Mouse (Mus musculus) heart, adult 18-20 months (tissue): ENCODE data around the gene Stpg4. TPM values are rescaled to one million over a fixed set of nuclear protein-coding genes. Genes with fewer than 3 reads are reported as not detected.

Experiments used
- DNase-seq, 2 experiments: peaks; one replicate each; pipeline ENCODE4 v3.0.0; 2021 to 2022; ENCODE audit warnings: mixed read lengths in 1 of 2
- total RNA-seq, 2 experiments: library from RNA; stranded (reverse); gene quantifications; 2 replicates each; pipeline ENCODE4 v1.2.3; 2021

The Stpg4 gene
- total RNA-seq, 2 experiments from 2014 or later: not detected

DNA sequence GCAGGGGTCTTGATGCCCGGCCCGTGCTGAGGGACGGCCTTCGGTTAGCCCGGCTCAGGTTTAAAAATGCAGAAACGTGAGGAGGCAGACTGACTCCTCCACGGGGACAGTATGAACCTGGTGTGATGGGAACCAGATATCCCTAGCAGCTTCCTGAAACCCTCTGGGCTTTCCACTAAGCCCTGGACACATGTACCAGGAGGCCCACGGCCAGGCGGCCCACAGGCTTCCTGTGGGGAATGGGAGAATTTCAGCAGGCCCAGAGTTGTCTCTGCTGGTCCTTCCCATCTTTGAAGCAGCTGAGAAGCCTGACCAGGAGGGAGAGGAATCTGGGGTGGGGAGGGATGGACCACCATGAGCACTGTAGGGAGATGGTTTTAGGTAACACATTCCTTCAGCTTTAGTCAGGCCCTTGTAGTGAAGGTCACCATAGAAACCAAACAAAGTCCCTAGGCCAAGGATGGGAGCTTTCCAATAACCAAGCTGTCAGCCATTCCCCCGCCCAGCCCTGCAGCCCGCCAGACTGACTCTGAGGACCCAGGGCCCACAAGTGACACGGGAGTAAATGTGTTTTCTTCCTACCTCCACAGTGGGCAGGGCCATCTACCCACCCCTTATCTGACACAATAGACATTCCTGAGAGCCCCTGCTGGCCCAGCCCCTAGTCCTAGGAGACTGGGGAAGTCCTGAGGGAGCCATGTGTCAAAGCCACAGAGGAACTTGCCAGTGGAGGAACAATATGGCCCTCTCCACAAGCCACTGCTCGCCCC is 76.9 kb downstream of the Stpg4 start:
- DNase-seq: peak; percentile 72 to 73

DNA sequence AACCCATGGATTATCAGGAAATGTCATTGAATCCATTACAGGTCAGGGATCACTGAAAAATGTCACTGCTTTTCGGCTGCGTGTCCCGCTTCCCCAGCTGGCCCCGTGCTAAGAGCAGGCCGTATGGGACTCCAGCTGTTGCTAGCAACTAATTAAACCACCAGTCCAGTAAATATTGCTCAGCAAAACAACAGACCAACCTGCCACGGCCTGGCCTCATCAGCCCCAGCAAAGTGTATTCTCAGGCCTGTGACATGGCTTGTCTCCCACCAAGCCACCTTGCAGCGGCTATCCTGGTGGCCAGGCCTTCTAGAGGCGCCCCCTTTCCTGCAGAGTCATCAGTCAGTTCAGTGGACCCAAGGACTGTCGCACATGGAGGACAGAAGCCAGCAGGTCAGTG is 78.0 kb downstream of the Stpg4 start:
- DNase-seq: no peak

DNA sequence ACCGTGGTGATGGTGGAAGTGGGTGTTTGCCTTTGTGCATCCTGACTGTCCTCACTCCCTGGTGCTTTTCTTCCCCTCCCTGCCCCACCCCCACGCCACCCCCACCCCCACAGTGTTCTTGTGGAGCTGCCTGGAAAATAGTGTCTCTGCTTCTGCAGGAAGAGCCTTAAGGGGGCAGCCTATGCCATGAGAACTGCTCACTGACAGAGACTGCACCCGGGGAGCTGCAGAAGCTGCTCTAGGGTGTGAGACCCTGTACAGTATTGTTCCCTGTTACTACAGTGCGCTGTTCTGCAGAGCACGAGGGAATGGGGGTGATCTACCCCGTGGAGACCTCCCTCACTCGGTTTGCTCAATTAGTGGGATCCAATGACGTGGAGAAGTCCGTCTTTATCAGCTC is 78.5 kb downstream of the Stpg4 start:
- DNase-seq: no peak

DNA sequence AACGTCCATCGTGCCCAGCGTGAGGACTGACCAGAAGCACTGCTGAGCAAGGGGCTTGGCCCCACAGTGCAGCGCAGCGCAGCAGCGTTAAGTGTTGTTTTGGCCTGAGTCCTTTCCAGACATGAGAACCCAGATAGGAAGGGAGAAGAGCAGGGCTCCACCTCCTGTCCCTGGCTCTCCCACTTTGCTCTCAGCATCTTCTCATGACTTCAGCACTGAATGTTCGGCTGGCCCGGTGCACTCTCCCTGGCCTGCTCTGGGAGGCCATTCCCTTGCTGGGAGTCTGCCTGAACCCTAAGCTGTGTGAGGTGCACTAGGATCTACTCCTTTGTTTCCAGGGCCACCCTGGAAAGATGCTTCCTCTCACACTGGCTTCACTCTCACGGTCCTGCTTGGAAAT is 79.2 kb downstream of the Stpg4 start:
- no peak for DNase-seq

DNA sequence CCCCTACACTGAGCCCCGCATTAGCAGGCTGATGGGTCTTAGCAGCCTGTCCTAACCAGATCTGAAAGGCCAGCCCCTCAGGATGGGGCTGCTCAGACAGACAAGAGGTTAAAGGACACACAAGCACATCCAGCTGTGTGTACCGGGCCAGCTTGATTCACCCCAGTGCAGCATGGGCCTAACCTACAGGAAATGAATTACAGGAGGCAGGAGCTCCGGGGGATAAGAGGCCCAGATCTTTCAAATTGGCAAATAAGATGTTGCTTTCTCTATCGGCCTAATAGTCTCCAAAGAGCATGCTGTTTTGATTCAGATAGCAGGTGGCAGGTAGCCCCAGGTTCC is 82.3 kb downstream of the Stpg4 start:
- DNase-seq: no peak

DNA sequence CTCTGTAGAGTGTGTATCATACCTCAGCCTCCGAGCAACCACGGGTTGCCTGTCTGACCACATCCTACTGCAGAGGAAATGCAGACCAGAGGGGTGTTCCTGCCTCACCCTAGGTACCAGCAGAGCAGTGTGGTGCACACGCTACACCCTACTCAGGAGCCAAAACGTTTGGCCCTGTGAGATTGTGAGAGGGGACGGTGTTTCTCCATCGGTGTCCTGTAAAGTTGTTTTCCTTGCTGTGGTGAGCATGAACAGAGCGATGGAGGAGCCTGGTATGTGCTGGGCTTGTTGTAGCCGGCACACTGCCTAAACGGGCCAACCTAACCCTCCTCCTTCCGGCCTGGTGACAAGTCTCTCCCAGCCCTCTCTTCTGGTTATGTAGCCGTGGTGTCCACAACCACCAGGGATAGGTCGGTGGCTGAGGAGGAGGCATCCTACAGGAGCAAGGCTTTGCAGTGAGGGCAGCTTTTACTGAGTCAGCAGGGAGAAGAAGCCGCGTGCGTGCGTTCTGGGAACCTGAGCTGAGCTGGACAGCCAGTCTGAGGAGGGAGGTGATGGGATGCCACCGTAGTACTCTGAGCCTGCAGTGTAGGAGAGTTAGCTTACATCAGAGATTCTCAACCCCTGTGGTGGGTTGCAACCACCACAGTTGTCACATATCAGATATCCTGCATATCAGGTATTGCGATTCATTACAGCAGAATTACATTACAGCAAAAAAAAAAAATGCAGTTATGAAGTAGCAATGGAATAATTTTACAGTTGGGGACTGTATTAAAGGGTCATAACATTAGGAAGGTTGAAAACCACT is 82.9 kb downstream of the Stpg4 start:
- DNase-seq: no peak

DNA sequence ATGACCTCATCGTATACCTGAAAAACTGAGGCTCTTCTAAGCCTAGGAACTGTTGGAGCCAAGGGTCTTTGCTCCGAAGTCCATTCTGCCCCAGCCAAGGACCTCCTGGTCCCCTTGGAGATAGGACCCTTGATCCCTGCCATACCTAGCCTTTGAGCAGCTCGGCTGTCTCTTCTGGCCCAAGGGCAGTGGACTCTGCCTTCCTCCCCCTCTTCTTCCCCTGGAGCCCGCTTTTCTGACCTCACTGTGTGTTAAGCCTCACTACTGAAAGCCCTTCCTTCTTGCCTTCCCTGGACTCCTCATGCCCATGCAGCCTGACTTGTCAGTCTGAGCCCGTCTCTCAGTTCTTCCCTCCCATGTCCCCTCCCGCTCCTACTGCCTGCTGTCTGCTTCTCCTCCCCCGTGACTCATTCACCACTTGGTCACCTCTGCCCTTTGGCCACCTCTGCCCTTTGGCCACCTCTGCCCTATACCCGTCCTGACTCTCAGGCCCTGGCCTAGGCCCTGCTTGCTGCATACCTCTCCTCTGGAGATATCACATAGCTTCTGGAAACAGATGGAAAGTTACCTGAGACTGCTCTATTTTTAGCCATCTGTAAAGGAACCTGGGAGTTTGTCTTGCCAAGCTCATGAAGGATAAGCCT is 84.4 kb downstream of the Stpg4 start:
- no peak for DNase-seq

Other genes starting within 250 kb of the Stpg4 start
- gene Mcfd2, start 161.8 kb downstream of the Stpg4 start, total RNA-seq: 10 to 100 TPM; 55.6 to 60.2 TPM
- 10 to 100 TPM; 26.2 to 32.1 TPM for gene Ttc7, start 144.9 kb downstream of the Stpg4 start, total RNA-seq
- 100 to 1,000 TPM; 153 TPM for gene Calm2, start 19.2 kb upstream of the Stpg4 start, total RNA-seq
- 1 to 10 TPM in 1 of 2 experiments, not detected in 1; 1.1 TPM for gene Epcam, start 208.2 kb upstream of the Stpg4 start, total RNA-seq
- gene Msh2, start 244.6 kb upstream of the Stpg4 start, total RNA-seq: 10 to 100 TPM; 11.9 to 15.0 TPM